Mouse (Mus musculus): Measurements from ENCODE around the gene Mas1. TPM values are rescaled to one million over a fixed set of nuclear protein-coding genes. Genes with fewer than 3 reads are reported as not detected.

The Mas1 gene
- total RNA-seq, 2 experiments from 2014 or later = 0.22 to 0.54 TPM

DNA sequence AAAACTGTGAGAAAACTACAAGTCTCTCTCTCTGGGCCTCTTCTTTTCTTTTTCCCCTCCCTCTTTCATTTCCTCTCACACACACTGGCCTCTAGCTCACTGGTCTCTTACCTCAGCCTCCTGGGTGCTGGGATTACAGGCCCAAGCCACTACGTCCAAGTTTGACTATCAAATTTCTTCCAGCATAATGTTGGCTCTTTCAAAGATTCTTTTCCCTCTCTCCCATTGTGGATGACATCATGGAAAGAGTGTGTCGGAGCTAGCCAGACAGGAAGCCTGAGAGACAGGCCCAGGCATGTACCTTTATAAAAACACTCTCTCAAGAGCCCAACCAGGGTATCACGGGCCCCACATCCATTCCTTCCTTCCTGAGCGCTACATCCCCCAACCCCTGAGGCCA lies 76.5 kb downstream of the Mas1 start:
- intact Hi-C loops (cut with DNase I) = no loop called here
- peak in 1 of 2 experiments; percentile 43 for DNase-seq

DNA sequence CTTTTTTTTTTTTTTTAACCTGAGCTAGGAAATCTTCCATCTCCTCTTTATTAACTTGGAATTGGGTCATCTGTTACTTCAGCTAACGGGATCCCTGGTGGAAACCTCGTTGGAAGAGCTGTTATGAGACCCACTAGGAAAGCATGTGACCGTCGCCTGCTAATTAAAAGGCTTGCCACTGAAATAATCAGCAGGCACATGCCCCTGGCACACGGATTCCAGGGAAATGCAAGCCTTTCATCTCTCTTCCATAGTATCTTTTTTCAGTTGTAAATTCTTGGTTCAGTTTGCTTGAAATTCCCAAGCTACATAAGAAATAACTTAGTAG lies 76.9 kb downstream of the Mas1 start:
- intact Hi-C loops (cut with DNase I) = no loop called here

More for the DNA sequence above, 76.9 kb downstream of the Mas1 start:
- no peak for DNase-seq

Small RNAs within 50 kb of the gene (microRNA-seq; reads per million reads assigned to microRNA genes)
- 0 reads per million in 2 experiments for gene Gm24085

Other genes with a start within 250 kb of the Mas1 start
- not detected for gene Slc22a1, start 192.3 kb downstream of the Mas1 start, total RNA-seq (2021)
- gene Igf2r, start 98.5 kb downstream of the Mas1 start, total RNA-seq (2021) = 10 to 100 TPM; 41.0 to 42.8 TPM
- gene Mrgprh, start 7.9 kb upstream of the Mas1 start, total RNA-seq (2021) = 1 to 10 TPM; 2.1 to 4.1 TPM
- not detected for gene Pnldc1, start 42.1 kb upstream of the Mas1 start, total RNA-seq (2021)
- 100 to 1,000 TPM; 149 to 172 TPM for gene Tcp1, start 47.6 kb upstream of the Mas1 start, total RNA-seq (2021)
- gene Mrpl18, start 48.2 kb upstream of the Mas1 start, total RNA-seq (2021) = 100 to 1,000 TPM in 1 of 2 experiments, 10 to 100 TPM in 1; 92.4 to 107 TPM
- gene Acat3, start 72.5 kb upstream of the Mas1 start, total RNA-seq (2021) = not detected
- gene Acat2, start 92.6 kb upstream of the Mas1 start, total RNA-seq (2021) = 1 to 10 TPM; 3.5 to 4.3 TPM
- gene Wtap, start 126.0 kb upstream of the Mas1 start, total RNA-seq (2021) = 10 to 100 TPM; 22.4 to 25.6 TPM
- 100 to 1,000 TPM; 433 to 444 TPM for gene Sod2, start 138.7 kb upstream of the Mas1 start, total RNA-seq (2021)
- gene Gpr31b, start 184.2 kb upstream of the Mas1 start, total RNA-seq (2021) = not detected
- under 1 TPM; 0.32 to 0.74 TPM for gene Tcp10b, start 193.0 kb upstream of the Mas1 start, total RNA-seq (2021)